Mouse (Mus musculus) stomach, embryonic 14.5 days (tissue): ENCODE measurements around the gene Omt2b. TPM values are rescaled to one million over a fixed set of nuclear protein-coding genes. Genes with fewer than 3 reads are reported as not detected.
A peak's percentile ranks its signal among the peaks of the same experiment; 100 is the strongest.

Experiments
- ATAC-seq: fragments of 200-750 bp; cut with Nextera tagmentation; 2 replicates; pipeline ENCODE4 v1.8.0; 2017; ENCODE audit warnings: low read depth, moderate TSS enrichment; ENCODE audit not compliant: insufficient number of reproducible peaks, insufficient read depth, low FRiP score
- H3K27ac ChIP-seq: fragments of 300-500 bp; sonication (generic); 2 replicates; pipeline ENCODE4 v1.5.1; 2014; ENCODE audit warnings: mild to moderate bottlenecking, low read length, moderate library complexity, mixed read lengths
- H3K27me3 ChIP-seq: fragments of 300-500 bp; sonication (generic); 2 replicates; pipeline ENCODE4 v1.6.1; 2014; ENCODE audit warnings: low read length, control low read depth, mixed read lengths; ENCODE audit not compliant: control insufficient read depth, insufficient read depth
- H3K36me3 ChIP-seq: fragments of 300-500 bp; sonication (generic); 2 replicates; pipeline ENCODE4 v1.6.1; 2014; ENCODE audit warnings: mild to moderate bottlenecking, control low read depth, low read length, moderate library complexity, mixed read lengths; ENCODE audit not compliant: control insufficient read depth, insufficient read depth
- H3K4me1 ChIP-seq: fragments of 300-500 bp; sonication (generic); 2 replicates; pipeline ENCODE4 v1.6.1; 2014; ENCODE audit warnings: low read length, control low read depth, mixed read lengths; ENCODE audit not compliant: control insufficient read depth, insufficient read depth
- H3K4me2 ChIP-seq: fragments of 300-500 bp; sonication (generic); replicated peaks from 2 replicates; pipeline ENCODE4 v1.6.1; 2014; ENCODE audit warnings: low read depth, low read length, control low read depth
- H3K4me3 ChIP-seq: fragments of 300-500 bp; sonication (generic); 2 replicates; pipeline ENCODE4 v1.5.1; 2014; ENCODE audit warnings: low read depth, low read length, control low read depth
- H3K9ac ChIP-seq: fragments of 300-500 bp; sonication (generic); replicated peaks from 2 replicates; pipeline ENCODE4 v1.6.1; 2014; ENCODE audit warnings: low read depth, mild to moderate bottlenecking, control low read depth, low read length, moderate library complexity, mixed read lengths
- H3K9me3 ChIP-seq: fragments of 300-500 bp; sonication (generic); 2 replicates; pipeline ENCODE4 v1.6.1; 2016; ENCODE audit warnings: low read depth, low read length, control low read depth; ENCODE audit not compliant: control insufficient read depth
- WGBS: fragments of 180-500 bp; shearing (Covaris S2); extraction: QIAGEN DNeasy Blood & Tissue Kit; methylation state at CpG from one replicate; pipeline ENCODE4 v1.1.7; 2014; 5-methylcytosine and 5-hydroxymethylcytosine counted together
- polyA plus RNA-seq: library from polyadenylated mRNA; unstranded; fragments of >200 nt; fragmentation: Nextera tagmentation; extraction: Ambion mirVana; gene quantifications from 2 replicates; pipeline ENCODE4 v1.2.1, GENCODE M21; 2014

Omt2b gene
- polyA plus RNA-seq, 1 experiment from 2014 or later: not detected

DNA sequence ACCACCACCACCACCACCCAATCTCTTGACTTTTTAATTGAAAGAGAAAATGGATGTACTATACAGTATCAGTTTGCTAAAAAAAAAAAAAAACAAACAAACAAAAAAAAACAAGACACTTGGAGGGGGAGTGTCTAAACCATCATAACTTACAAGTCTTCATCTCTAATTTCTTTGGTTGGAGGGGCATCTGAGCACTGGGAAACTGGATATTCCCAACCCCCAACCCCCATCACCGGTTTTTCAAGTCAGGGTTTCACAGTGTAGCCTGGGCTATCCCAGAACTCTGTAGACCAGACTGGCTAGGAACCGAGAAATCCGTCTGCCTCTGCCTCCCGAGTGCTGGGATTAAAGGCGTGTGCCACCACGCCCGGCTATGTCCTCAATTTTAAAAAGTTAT lies 42.4 kb downstream of the Omt2b start:
- WGBS: 93% methylated on average over 7 of the region's 7 CpGs
- no peaks in the 10 kb centered on the region for H3K4me1 ChIP-seq

DNA sequence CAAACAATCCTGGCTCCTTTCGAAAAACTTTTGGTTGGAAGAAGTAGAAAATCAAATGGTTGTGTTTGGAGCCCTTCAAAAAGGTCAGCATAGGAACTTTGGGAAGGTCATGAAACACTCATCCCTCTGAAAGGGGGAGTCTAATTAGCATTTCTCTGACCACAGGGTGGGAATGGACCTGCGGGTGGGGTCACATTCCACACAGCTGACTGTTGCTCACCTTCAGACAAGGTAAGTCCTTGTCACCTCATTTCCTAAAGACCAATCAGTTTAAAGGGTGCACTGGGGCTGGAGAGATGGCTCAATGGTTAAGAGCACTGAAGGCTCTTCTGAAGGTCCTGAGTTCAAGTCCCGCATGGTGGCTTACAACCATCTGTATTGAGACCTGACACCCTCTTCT lies 44.1 kb downstream of the Omt2b start:
- no peak overlapping the region for H3K9ac ChIP-seq
- ATAC-seq: no peak
- H3K27ac ChIP-seq: no peak overlapping the region
- H3K27me3 ChIP-seq: no peaks in the 10 kb centered on the region
- H3K36me3 ChIP-seq: no peaks in the 10 kb centered on the region
- H3K9me3 ChIP-seq: no peaks in the 10 kb centered on the region
- no peaks in the 10 kb centered on the region for H3K4me1 ChIP-seq
- H3K4me3 ChIP-seq: no peak overlapping the region
- H3K4me2 ChIP-seq: no peak overlapping the region
- 90% methylated on average over 3 of the region's 3 CpGs for WGBS

More for the DNA sequence above, 42.4 kb downstream of the Omt2b start:
- no peak overlapping the region for H3K4me2 ChIP-seq
- no peaks in the 10 kb centered on the region for H3K9me3 ChIP-seq
- H3K27me3 ChIP-seq: no peaks in the 10 kb centered on the region
- H3K36me3 ChIP-seq: no peaks in the 10 kb centered on the region
- ATAC-seq: no peak
- H3K27ac ChIP-seq: no peak overlapping the region
- no peak overlapping the region for H3K4me3 ChIP-seq
- H3K9ac ChIP-seq: no peak overlapping the region

DNA sequence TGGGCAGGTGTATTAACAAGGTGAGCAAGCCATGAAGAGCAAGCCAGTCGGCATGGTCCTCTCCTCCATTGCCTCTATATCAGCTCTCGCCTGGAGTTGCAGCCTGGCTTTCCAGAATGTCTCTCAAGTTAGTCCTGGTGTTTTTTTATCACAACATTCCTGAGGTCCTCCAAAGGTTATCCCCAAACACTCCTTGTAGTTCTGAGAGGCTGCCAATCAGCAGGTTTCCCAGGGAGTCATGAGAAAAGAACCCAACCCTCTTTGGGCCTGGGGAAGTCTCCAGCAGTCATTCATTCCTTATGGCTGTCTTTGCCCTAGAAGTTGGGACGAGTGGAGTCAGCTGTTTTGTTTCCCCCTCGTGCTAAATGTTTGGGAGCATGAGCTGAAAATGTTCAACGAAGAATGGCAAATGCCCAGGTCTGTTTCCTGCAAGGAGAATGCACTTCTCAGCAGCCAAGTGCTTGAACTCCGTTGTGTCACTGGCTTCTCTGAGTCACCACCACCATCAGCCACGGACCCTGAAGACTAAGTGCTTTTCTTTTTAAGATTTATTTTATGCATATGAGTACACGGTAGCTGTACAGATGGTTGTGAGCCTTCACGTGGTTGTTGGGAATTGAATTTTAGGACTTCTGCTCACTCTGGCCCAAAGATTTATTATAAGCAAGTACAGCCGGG lies 45.6 kb downstream of the Omt2b start:
- peaks cover 3% of the 10 kb centered on the region; the same call in 1 of the 2 replicates for H3K4me1 ChIP-seq
- no peak overlapping the region for H3K4me3 ChIP-seq
- H3K9me3 ChIP-seq: no peaks in the 10 kb centered on the region
- H3K9ac ChIP-seq: no peak overlapping the region
- H3K4me2 ChIP-seq: no peak overlapping the region
- 78% methylated on average over 10 of the region's 10 CpGs for WGBS
- H3K36me3 ChIP-seq: no peaks in the 10 kb centered on the region
- no peak for ATAC-seq
- H3K27ac ChIP-seq: no peak overlapping the region
- H3K27me3 ChIP-seq: no peaks in the 10 kb centered on the region

DNA sequence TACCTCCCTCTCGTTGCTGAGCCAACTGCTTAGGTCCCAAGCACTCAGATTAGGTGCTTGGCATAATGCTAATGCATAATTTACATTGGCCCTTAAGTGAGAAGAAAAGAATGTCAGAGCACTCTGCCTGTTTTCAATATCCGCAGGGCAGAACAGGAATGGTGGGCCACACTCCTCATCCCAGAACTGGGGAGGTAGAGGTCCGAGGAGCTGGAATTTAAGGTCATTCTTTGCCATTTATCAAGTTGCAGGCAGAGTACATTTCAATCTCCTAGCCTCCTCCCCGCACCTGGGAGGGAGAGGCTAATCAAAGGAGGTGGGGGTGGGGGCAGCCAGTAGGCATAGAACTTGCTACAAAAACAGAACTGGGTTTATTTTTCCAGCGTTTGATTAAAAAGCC lies 47.0 kb downstream of the Omt2b start:
- no peak overlapping the region for H3K9ac ChIP-seq
- WGBS: 29% methylated on average over 5 of the region's 5 CpGs
- ATAC-seq: no peak
- no peak overlapping the region for H3K4me3 ChIP-seq
- no peaks in the 10 kb centered on the region for H3K9me3 ChIP-seq
- peaks cover 7% of the 10 kb centered on the region; the same call in 1 of the 2 replicates for H3K4me1 ChIP-seq
- no peaks in the 10 kb centered on the region for H3K36me3 ChIP-seq
- H3K27me3 ChIP-seq: no peaks in the 10 kb centered on the region
- no peak overlapping the region for H3K4me2 ChIP-seq
- H3K27ac ChIP-seq: no peak overlapping the region

DNA sequence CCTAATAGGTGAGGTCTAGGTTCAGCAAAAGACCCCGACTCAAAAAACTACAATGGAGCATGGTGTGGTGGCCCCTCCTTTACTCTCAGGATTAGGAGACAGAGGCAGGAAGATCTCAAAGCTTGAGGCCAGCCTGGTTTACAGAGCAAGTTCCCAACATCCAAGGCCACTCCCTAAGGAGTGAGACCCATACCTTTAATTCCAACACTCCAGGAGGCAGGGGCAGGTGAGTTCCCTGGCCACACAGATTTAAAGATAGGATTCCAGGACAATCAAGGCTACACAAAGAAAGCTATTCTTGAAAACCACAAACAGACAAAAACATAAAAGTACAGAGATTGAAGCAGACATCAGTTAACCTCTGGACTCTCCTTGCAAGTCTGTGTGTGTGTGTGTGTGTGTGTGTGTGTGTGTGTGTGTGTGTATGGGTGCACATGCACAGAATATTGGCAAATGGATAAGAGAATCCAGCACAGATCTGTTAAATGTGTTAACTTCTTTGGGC lies 47.5 kb downstream of the Omt2b start:
- H3K4me1 ChIP-seq: peaks cover 7% of the 10 kb centered on the region; the same call in 1 of the 2 replicates
- H3K36me3 ChIP-seq: no peaks in the 10 kb centered on the region
- H3K9ac ChIP-seq: no peak overlapping the region
- H3K27ac ChIP-seq: no peak overlapping the region
- ATAC-seq: no peak
- no peak overlapping the region for H3K4me2 ChIP-seq
- 78% methylated on average over 1 of the region's 1 CpGs for WGBS
- no peaks in the 10 kb centered on the region for H3K9me3 ChIP-seq
- H3K4me3 ChIP-seq: no peak overlapping the region
- no peaks in the 10 kb centered on the region for H3K27me3 ChIP-seq

DNA sequence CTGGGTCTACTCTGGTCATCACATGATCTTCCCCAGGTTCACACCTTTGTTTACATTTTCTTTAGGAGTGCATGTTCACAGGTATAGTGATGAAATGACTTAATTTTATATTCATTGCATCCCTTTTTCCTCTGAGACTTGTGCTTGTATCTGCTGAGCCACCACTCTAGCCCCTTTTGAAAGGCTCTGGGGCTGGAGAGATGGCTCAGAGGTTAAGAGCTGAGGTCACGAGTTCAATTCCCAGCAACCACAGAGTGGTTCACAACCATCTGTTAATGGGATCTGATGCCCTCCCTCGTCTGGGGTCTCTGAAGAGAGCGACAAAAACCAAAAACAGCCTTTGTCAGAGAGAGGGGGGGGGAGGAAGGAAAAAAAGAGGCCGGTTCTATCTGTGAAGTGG lies 48.1 kb downstream of the Omt2b start:
- no peak overlapping the region for H3K4me3 ChIP-seq
- no peaks in the 10 kb centered on the region for H3K36me3 ChIP-seq
- H3K9ac ChIP-seq: no peak overlapping the region
- H3K27ac ChIP-seq: no peak overlapping the region
- H3K4me1 ChIP-seq: peaks cover 7% of the 10 kb centered on the region; the same call in 1 of the 2 replicates
- no peak overlapping the region for H3K4me2 ChIP-seq
- WGBS: 57% methylated on average over 4 of the region's 4 CpGs
- no peak for ATAC-seq
- no peaks in the 10 kb centered on the region for H3K9me3 ChIP-seq
- no peaks in the 10 kb centered on the region for H3K27me3 ChIP-seq

DNA sequence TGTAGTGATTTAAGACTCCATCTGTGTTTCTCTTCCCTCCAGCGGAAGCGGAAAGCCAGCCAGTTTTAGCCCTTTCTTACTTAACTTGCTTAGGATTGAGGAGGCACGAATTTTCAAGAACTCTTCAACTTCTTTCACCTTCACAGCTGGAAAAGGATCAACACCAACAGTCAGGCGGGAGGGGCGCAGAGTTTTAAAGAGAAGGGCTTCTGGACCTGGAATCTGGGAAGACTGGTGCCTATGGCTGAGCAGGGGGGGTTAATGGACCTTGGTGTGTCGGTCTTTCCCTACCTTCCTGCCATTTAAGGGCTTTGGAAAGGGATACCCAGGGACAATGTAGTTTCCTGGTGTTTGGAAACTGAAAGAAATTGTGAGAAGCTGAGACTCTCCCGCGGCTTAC lies 50.2 kb downstream of the Omt2b start:
- Histone ChIP-seq H3K4me2 (peak overlapping the region; percentile 50; the same call in 1 of the 2 replicates), H3K4me3 (no peak overlapping the region), H3K36me3 (no peaks in the 10 kb centered on the region), H3K27ac (no peak overlapping the region), H3K27me3 (no peaks in the 10 kb centered on the region), H3K4me1 (peaks cover 7% of the 10 kb centered on the region; the same call in 1 of the 2 replicates), H3K9me3 (no peaks in the 10 kb centered on the region), H3K9ac (no peak overlapping the region)
- ATAC-seq: no peak
- 47% methylated on average over 8 of the region's 8 CpGs for WGBS

DNA sequence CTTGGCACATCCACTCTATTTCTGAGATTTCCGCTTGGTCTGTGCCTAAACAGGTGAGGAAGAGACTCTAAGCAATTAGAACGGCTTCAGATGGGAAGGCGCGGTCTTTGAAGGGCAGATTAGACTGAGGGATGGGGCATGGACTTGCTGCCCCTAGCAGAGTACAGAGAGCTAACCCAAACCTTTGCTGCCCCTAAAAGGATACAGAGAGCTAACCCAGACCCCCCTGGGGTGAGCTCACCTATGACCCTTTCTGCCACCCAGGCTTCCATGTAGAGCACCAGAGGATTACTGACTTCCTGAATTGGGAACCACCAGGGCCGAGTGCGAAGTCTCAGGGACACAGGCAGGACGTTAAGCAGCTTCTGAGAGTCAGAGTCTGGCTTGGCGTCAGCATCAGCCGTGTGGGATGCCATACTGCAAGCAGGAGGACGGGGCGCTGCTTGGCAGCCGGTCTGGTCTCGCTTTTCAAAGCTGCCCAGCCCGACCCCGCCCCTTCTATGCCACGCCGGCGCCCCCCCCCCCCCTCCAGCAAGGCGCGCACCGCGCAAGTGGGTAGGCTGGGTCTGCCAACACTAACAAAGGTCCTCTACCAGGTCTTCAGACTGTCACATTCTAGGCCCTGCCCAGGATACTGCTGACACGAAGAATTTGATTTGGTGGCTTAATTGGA lies 50.9 kb downstream of the Omt2b start, which contains the start of gene Ooep:
Ooep (minus strand) TSS at position 613 of the 673 bp plus-strand sequence.
- Histone ChIP-seq H3K4me2 (peak within 1 kb of the TSS; percentile 50), H3K4me1 (peaks cover 7% of the 10 kb centered on the region; the same call in 1 of the 2 replicates), H3K27ac (no peak within 1 kb of the TSS), H3K36me3 (no peaks in the 10 kb centered on the region), H3K9ac (no peak within 1 kb of the TSS), H3K4me3 (peak within 1 kb of the TSS; percentile 18; the same call in 1 of the 2 replicates), H3K27me3 (no peaks in the 10 kb centered on the region), H3K9me3 (no peaks in the 10 kb centered on the region)
- ATAC-seq: peak; percentile 79
- WGBS: 6% methylated on average over 19 of the region's 23 CpGs
